Mouse (Mus musculus) megakaryocyte-erythroid progenitor cell, adult 5-6 weeks (primary cell): ENCODE results near the gene Stc2. TPM values are rescaled to one million over a fixed set of nuclear protein-coding genes. Genes with fewer than 3 reads are reported as not detected.

Source experiments
- ATAC-seq: replicated peaks from 2 replicates; pipeline ENCODE4 v1.8.0; 2016; ENCODE audit warnings: mild to moderate bottlenecking, inconsistent platforms; ENCODE audit not compliant: severe bottlenecking, poor library complexity, low FRiP score, low TSS enrichment
- total RNA-seq, 2 experiments: library from RNA; stranded (forward) in 1 of 2; stranded (reverse) in 1 of 2; fragments of 200-1000, 215-1000 nt in 1 of 2; fragments of >200 nt in 1 of 2; fragmentation: Nextera tagmentation in 1 of 2; gene quantifications; 2 replicates each; pipeline ENCODE4 v1.2.3; 2014 to 2017

Gene Stc2
- total RNA-seq (2014; fragmentation: Nextera tagmentation) (not detected in 2 replicates), total RNA-seq (2017) (0.53 and 7.8 TPM in 2 replicates)

DNA sequence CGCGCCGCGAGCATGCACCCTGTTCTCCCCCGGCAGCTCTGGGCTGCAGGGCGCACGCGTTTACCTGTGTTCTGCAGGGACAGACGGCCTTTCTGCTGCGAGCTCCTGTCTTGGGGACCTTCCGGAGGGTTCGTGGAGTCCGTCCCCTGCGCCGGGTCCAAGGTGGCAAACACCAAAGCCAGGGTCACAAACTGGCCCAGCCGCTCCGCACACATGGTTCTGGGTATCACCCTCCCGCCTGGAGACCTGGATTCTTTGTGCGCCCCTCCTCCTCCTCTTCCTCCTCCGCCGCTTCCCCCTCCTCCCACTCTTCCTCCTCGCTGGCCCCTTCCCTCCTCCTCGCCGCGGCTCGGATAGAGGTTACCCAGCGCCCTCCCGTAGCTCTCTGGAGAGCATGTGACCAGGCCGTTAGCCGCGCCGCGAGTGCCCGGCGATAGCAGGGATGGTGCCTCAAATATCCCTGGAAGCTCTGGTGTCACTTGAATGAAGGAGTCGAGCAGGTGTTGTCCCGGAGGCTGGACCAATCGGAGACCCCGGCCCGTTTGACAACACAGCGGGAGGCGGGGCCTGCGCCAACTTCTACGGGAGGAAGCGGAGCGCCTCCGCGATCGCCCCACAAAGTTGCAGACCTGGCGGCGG, at the start of gene Stc2:
Stc2 (minus strand) TSS at position 427 of the 639 bp plus-strand sequence.
- ATAC-seq, result no peak

DNA sequence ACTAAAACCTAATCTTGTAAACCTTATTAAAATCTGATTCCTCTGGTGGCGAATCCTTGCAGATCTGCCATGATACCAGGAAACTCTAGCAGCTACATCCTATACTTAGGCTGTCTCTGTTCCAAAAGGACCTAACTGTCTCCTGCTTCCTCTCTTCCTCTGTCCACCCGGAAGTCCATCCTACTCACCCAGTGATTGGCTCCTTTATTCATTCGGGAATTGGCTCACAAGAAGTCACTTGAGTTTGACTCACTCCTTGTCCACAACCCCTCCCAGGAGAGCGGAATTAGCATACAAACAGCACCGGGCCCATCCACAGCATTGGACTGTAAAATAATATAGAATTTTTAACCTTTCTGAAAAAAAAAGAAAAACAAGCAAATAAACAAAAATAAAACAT, 47.2 kb upstream of the Stc2 start:
- ATAC-seq, result no peak

DNA sequence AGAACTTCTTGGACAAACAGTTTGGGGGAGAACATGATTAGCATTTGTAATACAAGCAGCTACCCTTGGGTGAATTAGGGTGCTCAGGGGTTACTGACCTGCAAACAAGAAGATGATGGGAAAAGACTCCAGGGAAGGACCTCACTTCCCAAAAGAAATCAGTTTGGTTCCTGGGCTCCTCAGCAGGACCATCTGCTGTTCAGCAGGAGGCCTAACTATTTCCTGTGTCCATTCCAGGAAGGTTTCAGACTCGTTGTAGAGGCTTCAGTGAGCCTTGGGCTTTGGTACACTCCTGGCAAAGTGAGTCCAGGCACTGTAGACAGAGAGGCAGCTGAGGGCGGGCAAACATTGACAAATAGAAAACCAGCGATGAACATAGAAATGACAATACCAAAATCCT, 42.5 kb upstream of the Stc2 start:
- ATAC-seq, result no peak

DNA sequence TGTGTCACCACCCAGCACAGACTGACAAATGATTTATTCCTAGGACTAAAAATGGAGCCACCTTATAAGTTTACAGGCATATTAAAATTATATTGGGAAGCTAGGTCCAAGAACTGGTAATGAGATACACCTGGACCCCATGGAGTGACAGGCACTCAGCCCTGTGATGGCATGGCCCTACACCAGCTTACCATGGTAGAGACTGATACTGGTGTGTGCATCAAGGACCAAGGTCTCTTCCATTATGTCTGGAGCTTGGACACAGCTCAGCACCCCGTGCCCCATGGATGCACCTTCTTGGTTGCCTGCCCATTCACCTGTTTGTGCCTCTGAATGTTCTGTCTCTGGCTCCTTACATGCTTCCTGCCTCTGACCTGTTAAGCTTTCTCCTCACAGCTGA, 36.9 kb upstream of the Stc2 start:
- no peak for ATAC-seq

DNA sequence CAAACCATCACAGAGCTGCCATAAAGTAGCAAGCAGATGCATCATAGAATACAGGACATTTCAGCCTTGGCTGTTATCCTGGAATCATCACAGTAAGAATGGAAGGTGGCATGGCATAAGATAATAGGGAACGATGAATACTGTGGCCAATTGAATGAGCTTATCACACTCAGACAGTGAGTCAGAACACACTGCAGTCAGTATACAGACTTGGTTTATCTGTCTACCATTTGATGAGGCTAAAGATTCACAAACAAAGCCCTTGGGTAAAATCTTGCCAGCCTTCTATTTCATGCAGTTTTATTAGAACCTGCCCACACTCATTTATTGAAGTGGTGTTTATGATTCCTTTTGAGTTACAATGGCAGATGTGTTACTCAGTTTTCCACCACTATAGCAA, 33.2 kb upstream of the Stc2 start:
- ATAC-seq, result no peak

DNA sequence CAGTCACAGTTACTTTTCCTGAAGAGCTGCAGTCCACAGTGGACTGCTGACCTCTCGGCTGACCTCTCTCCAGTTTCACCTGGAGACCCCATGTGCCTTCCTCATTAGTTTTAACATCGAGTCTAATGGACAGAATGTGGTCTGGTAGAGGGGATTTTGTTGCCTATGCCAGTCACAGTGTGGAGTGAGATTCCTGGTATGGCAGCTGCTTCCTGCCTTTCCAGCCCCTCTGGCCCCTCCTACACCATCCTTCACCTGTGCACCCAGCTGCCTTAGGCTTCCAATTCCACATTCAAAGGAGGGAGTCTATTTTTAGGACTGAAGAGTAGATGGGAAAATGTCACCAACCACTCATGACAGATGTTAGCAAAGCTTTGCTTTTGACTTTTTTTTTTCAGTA, 28.7 kb upstream of the Stc2 start:
- no peak for ATAC-seq

DNA sequence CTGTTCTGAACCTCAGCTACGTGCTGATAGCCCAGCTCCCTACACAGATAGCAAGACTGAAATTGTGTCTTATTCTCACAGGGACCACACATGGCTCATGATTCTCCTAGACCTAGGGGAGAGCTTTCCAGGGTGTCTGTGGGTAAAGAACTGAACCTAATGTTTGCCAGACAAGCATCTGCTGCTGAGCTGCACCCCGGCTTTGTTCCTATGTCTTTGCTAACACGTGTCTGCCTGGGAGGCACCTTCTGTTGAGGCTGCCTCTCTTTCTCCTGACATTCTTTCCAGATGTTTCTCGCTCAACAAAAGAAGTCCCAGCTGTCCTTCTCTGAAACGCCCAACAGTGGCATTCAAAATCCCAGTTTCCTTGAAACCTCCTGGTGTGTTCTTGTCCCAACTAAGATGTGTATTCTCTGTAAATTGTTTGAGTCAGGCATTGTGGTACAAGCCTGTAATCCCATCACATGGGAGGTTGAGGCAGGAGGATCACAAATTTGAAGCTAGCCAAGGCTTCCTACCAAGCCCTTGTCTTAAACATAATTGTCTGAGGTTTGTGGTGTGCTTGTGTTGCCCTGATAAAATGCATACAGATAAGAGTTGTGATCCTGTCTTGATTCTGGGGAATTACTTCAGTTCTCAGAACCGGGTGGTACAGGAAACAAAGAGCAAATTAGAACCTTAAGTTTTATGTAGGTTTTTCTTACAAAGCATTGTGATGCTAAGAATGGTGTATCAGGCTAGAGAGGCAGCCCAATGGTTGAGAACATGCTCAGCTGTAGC, 27.0 kb upstream of the Stc2 start:
- no peak for ATAC-seq

DNA sequence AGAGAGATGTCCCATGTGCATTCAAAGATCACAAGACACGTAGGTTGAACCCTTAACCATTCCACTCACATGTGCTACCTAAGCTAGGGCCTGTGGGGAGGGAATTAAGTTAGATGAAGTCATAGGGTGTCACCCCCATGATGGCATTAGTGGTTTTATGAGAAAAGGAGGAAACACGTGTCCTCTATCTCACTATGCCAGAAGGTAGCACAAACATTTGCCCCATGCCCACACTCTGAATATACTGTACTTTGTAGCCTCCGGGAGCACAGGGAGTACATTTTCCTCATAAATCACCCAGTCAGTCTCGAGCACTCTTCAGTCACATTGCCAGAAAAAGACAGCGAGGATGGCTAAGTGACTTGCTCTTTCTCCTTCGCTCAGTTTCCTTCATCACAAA, 24.2 kb upstream of the Stc2 start:
- ATAC-seq, result no peak

DNA sequence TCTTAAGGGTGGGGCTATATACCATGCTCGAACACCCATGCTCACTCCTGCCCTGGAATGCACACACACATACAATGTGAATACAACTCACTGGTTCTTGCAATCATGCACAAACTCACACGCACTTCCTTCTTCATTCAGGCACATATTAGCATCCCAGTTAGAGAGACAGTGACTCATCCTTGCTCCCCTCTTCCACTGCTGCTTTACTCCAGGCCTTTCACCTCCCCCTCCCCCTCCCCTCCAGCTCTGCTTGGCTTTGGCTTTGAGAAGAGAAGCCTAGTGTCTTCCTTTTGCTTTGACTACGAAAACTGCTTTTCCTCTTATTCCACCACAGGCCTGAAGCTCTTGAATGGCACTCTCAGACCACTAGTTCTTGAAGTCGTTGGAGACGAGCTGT, 22.5 kb upstream of the Stc2 start:
- ATAC-seq, result no peak

DNA sequence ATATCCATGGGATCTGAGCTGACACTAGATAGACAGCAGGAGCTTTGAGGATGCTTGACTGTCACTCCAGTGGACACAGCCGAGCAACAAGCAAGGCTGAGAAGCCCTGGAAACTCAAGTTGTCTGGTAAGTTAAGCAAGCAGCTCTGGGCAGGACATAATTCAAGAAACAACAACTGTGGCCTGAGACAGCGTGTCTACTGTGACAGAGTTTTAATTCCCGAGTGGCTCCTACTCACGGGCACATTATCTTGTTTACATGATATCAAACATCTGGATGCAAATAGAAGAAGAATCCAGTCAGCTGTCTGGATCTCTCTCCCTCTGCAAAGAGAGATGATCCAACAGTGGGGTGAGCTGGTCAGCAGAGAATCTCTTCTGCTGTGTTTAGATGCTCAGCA, 19.0 kb upstream of the Stc2 start:
- no peak for ATAC-seq

DNA sequence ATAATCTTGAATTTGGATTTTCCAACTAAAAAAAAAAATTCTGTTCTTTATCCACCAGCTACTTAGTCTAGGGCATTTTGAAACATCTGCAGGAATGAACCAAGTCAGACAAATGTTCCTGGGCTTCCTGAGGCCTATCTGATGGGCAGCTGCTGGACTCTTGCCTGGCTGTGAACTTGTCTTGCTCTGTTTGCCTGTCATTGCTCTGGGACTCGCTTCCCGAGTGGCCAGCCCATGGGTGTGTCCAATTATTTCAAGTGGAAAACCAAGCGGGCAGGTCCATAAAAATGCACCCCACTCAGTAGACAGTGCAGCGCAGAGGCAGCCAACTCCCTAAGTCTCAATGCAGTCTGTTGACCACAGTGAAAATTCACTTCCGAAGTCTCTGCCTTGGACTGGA, 17.7 kb upstream of the Stc2 start:
- ATAC-seq, result no peak

DNA sequence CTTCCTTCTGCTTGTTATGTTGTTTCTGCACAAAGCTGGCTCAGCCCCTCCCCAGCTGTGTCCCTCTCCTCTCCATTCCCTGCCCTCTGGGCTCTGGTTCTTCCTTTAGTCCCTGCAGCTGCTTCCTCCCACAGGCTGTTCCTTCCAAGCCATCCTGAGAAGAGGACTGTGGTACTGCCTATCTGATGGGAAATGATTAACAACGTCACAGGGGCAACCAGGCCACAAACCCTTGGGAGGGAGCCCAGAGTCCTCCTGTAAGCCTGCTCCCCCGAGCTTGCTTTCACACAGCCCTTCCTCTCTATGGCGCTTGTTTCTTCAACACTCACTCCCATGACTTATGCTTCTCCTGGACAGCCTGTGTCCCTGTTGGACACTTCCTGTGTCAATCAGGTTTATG, 16.7 kb upstream of the Stc2 start:
- no peak for ATAC-seq

DNA sequence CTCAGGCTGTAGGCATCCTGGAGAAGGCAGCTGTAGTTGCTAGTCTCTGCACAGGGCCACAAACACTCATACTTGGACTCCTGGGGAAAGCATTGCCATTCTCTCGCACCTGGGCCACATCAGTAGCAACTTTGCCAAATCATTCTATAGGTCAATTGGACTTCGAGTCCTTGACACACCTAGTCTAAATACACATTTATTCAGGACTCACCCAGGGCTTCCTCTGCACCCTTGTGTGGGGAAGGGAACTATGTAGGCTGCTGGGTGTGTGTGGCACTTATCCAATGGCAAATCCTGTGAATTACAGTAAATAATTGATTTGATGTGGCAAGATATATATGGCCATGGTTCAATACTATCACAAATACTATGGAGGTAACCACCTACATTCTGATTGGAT, 14.1 kb upstream of the Stc2 start:
- ATAC-seq, result no peak

DNA sequence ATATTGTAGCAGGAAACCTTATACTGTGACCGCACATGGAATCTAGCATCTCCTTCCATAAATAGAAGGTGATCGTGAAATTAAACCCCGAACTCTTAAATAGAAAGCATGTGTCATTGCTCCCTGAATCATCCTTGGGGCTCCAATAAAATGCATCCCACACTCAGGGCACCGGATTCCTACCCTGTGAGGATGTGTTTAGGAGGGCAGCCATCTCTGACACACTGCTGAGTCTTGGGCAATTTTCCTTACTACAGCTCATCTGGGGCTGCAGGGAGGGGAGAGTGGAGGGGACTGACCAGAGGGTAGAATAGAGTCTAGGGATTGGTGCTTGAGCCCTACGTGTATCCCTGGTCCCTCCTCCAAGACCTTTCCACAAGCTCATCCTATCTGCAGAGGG, 12.3 kb upstream of the Stc2 start:
- no peak for ATAC-seq

DNA sequence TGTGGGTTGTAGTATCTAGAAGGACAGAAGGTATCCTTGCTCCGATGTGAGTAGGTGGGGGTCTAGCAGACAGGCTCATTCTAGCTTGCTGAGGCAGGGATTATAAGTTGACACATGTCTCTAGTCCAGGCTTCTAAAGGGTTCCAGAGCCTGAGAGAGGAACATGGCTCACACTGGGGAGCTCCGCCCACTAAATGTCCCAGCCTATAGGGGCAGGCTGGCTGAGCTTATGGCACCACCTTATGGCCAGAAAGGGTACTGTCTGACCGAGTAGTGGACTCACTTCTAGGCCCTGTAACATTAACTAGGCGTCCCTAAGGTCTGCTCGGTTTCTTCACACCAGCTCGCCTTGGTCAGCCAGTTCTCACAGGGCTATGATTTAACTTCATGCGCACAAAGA, 3.6 kb upstream of the Stc2 start:
- peak; percentile 95 for ATAC-seq

DNA sequence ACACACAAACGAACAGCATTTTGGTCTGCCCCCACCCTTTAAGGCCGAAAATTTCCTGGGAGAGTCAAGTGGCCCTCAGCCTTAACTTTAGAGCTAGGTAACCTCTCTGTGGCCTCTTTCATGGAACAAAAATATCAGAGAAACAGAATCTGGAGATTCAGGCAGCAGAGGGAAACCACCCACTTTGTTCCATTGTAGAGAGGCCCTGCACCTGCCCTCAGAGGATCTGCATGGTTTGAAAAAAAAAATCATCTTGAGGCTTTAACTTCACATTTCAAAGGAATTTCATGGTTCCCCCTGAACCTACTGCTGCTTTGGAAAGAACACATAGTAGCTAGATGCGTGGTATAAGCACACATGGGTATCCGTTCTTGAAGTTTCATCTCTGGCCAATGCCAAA, 2.3 kb upstream of the Stc2 start:
- no peak for ATAC-seq

DNA sequence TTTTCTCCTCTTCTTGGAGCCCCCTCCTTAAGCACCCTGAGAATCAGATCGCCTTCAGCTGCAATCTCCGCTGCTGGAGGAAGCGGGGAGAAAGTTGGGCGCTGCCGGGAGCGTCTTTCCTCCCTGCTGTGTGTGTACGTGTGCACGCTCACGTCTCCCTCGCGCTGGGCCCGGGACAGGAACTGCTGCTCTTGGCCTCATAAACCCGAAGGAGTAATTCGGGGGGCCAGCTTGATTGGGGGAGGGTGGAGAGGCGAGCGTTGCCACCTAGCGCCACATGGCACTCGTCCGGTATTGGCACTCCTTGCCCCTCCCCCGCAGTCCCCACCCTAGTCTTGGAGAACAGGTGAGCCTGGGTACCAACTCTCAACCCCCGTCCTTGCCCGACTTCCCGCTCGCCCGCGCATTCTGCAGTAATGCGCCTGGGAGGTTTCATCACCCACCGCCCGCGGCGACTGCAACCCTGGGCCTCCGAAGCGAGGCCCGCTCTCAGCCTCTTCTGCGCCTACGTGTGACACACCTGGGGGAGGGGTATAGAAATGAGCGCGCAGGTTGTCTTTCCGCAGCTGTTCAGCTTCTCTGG, 1.5 kb upstream of the Stc2 start:
- ATAC-seq, result no peak

DNA sequence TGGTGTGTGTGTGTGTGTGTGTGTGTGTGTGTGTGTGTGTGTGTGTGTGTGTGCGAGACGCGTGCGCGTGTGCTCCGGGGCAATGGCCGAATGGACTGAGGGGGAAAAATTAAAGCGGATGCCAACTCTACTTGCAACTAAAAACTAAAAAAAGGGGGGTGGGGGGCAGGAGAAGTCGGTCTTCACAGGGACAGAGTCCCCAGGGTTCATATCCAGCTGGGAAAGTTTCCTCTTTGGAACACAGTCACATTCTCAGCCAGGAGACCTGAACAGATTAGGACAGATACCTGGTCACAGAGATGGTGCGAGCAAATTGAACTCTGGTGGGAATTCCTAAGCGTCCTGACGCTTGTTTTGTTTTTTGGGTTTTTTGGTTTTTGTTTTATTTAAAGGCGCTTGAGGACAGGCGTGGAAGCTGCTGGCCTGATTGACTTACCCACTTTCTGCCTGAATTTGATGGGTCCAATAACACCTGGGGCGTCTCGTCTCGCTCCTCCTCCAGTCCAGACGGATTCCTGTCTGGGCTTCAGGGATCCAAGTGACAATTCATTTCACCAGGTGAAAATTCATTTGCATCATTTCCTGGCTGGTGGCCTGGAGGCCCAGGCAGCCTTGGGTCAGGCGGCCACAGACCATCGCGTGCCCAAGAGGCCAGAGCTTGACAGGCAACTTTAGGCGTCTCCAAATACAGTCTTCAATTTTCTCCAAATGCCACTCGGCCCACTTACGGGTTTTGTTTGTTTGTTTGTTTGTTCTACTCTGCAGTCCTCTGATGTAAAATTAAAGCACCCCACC, 759 bp upstream of the Stc2 start:
- no peak for ATAC-seq

DNA sequence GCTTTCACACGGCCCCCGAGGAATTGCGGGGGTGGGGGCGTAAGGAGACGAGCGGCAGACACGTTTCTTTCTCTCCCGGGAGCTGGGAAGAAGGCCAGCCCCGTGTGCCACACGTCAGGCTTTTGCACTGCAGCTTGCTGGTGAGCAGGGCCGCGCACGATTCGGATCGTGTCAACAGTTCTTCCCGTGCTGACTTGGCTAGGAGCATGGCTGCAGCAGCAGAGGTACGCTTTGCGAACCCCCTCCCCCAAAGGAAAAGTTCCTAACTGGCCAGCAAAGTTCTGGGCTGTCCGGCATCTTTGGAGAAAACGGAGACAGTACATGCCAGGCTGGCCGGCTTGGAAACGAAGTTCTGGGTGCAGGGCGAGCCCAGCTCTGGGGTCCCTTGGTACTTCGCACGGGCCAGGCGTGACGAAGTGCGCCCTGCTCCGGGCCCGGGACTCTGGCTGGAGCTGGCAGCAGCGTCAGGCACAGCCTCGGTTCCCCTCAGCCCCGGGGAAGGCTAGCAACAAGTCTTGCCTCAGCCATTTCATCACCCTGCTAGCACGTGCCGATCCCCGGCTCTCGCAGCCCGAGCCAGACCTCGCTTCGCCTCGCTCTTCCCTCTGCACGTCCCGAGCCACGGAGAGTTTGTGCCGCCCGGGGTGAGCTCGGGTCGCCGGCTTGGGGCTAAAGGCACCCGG, 768 bp downstream of the Stc2 start:
- peak; percentile 25; the same call in 1 of the 2 replicates for ATAC-seq
